Mouse (Mus musculus) CH12.LX (cell line): ENCODE measurements around the gene Krt42. TPM values are rescaled to one million over a fixed set of nuclear protein-coding genes. Genes with fewer than 3 reads are reported as not detected.

Experiments
- DNase-seq: peaks from one replicate; pipeline ENCODE4 v3.0.0-alpha.2; 2013; ENCODE audit errors: extremely low read depth
- H3K27ac ChIP-seq: 2 replicates; pipeline ENCODE4 v1.5.1; 2012; ENCODE audit warnings: low read depth, mild to moderate bottlenecking, control low read depth, moderate library complexity; ENCODE audit not compliant: insufficient read depth
- H3K27me3 ChIP-seq: replicated peaks from 2 replicates; pipeline ENCODE3; 2012; ENCODE audit warnings: inconsistent platforms
- H3K36me3 ChIP-seq, 2 experiments: replicated peaks in 1 of 2; 2 replicates each; pipeline versions ENCODE3 to v1.6.1; 2012; ENCODE audit warnings: inconsistent platforms in 1 of 2, low read length in 1 of 2, mild to moderate bottlenecking in 1 of 2, mixed read lengths in 1 of 2, moderate library complexity in 1 of 2; ENCODE audit not compliant: control insufficient read depth in 1 of 2, insufficient read depth in 1 of 2
- H3K4me1 ChIP-seq, 2 experiments: 2 replicates each; pipeline ENCODE4 v1.6.1; 2012; ENCODE audit warnings: inconsistent platforms in 1 of 2, moderate library complexity in 1 of 2; ENCODE audit not compliant: insufficient read depth in 2 of 2, control insufficient read depth in 1 of 2
- H3K4me2 ChIP-seq: 2 replicates; pipeline ENCODE4 v1.6.1; 2012; ENCODE audit warnings: low read depth, mild to moderate bottlenecking, control low read depth; ENCODE audit not compliant: poor library complexity, insufficient read depth, severe bottlenecking
- H3K4me3 ChIP-seq, 3 experiments: fragments of 150-350 bp in 1 of 3; sonication (generic) in 1 of 3; replicated peaks in 1 of 3; 2 replicates each; pipeline versions ENCODE3 to v1.5.1; 2011 to 2012; ENCODE audit warnings: low read depth in 2 of 3, low read length in 2 of 3, mild to moderate bottlenecking in 2 of 3, moderate library complexity in 2 of 3, control low read depth in 1 of 3, improper control_type of control experiment in 1 of 3, inconsistent platforms in 1 of 3, mixed read lengths in 1 of 3; ENCODE audit not compliant: poor library complexity in 1 of 3
- H3K79me2 ChIP-seq: replicated peaks from 2 replicates; pipeline ENCODE4 v1.6.1; 2012; ENCODE audit warnings: mild to moderate bottlenecking, moderate library complexity; ENCODE audit not compliant: control insufficient read depth, poor library complexity, insufficient read depth, severe bottlenecking; ENCODE audit errors: extremely low read depth
- H3K9ac ChIP-seq: 2 replicates; pipeline ENCODE4 v1.6.1; 2012; ENCODE audit warnings: low read depth, mild to moderate bottlenecking, control low read depth, moderate library complexity; ENCODE audit not compliant: insufficient read depth
- H3K9me3 ChIP-seq: replicated peaks from 2 replicates; pipeline ENCODE3; 2012; ENCODE audit warnings: low read length, inconsistent platforms, mixed read lengths
- BHLHE40 ChIP-seq: IDR thresholded peaks from 2 replicates; pipeline ENCODE4 v1.6.1; 2011; ENCODE audit warnings: mild to moderate bottlenecking, low read depth, low read length, improper control_type of control experiment
- CHD1 ChIP-seq: IDR thresholded peaks from 2 replicates; pipeline ENCODE4 v1.6.1; 2012; ENCODE audit warnings: low read depth, low read length, improper control_type of control experiment, inconsistent platforms
- CTCF ChIP-seq, 2 experiments: IDR thresholded peaks in 1 of 2; conservative IDR thresholded peaks in 1 of 2; 2 replicates each; pipeline ENCODE4 v1.5.1; 2011 to 2012; ENCODE audit warnings: low read depth in 2 of 2, low read length in 2 of 2, improper control_type of control experiment in 1 of 2, inconsistent platforms in 1 of 2, mild to moderate bottlenecking in 1 of 2, moderate library complexity in 1 of 2
- E2F4 ChIP-seq: IDR thresholded peaks from 2 replicates; pipeline ENCODE4 v1.6.1; 2011; ENCODE audit warnings: low read depth, low read length, improper control_type of control experiment; ENCODE audit not compliant: insufficient replicate concordance
- JUN ChIP-seq: IDR thresholded peaks from 2 replicates; pipeline ENCODE4 v1.6.1; 2011; ENCODE audit warnings: low read depth, mild to moderate bottlenecking, low read length, improper control_type of control experiment, moderate library complexity; ENCODE audit not compliant: insufficient read depth
- JUND ChIP-seq: conservative IDR thresholded peaks from 2 replicates; pipeline ENCODE4 v1.6.1; 2011; ENCODE audit warnings: low read depth, low read length, improper control_type of control experiment
- MEF2A ChIP-seq: IDR thresholded peaks from 2 replicates; pipeline ENCODE4 v1.6.1; 2014; ENCODE audit warnings: low read depth, mild to moderate bottlenecking, inconsistent platforms, low read length, improper control_type of control experiment, borderline replicate concordance
- MXI1 ChIP-seq: IDR thresholded peaks from 2 replicates; pipeline ENCODE4 v1.6.1; 2011; ENCODE audit warnings: mild to moderate bottlenecking, low read depth, low read length, improper control_type of control experiment
- MYC ChIP-seq: IDR thresholded peaks from 2 replicates; pipeline ENCODE4 v1.6.1; 2011; ENCODE audit warnings: low read depth, mild to moderate bottlenecking, improper control_type of control experiment, low read length
- NELFE ChIP-seq: IDR thresholded peaks from 2 replicates; pipeline ENCODE4 v1.6.1; 2011; ENCODE audit warnings: low read depth, low read length, improper control_type of control experiment
- NRF1 ChIP-seq: IDR thresholded peaks from 2 replicates; pipeline ENCODE4 v1.6.1; 2014; ENCODE audit warnings: low read depth, mild to moderate bottlenecking, inconsistent platforms, low read length, improper control_type of control experiment, moderate library complexity
- RAD21 ChIP-seq: IDR thresholded peaks from 2 replicates; pipeline ENCODE4 v1.6.1; 2011; ENCODE audit warnings: low read depth, mild to moderate bottlenecking, low read length, improper control_type of control experiment, moderate library complexity
- SMC3 ChIP-seq: IDR thresholded peaks from 2 replicates; pipeline ENCODE4 v1.6.1; 2011; ENCODE audit warnings: low read depth, low read length, improper control_type of control experiment
- TCF12 ChIP-seq: IDR thresholded peaks from 2 replicates; pipeline ENCODE4 v1.6.1; 2014; ENCODE audit warnings: low read depth, mild to moderate bottlenecking, inconsistent platforms, low read length, improper control_type of control experiment
- USF1 ChIP-seq: IDR thresholded peaks from 2 replicates; pipeline ENCODE4 v1.6.1; 2014; ENCODE audit warnings: low read depth, mild to moderate bottlenecking, inconsistent platforms, low read length, improper control_type of control experiment
- ZC3H11A ChIP-seq: IDR thresholded peaks from 2 replicates; pipeline ENCODE4 v1.6.1; 2012; ENCODE audit warnings: low read depth, mild to moderate bottlenecking, inconsistent platforms, low read length, improper control_type of control experiment
- ZKSCAN1 ChIP-seq: IDR thresholded peaks from 2 replicates; pipeline ENCODE4 v1.6.1; 2012; ENCODE audit warnings: low read depth, inconsistent platforms, low read length, improper control_type of control experiment, borderline replicate concordance
- ZNF384 ChIP-seq: IDR thresholded peaks from 2 replicates; pipeline ENCODE4 v1.6.1; 2012; ENCODE audit warnings: low read depth, low read length, improper control_type of control experiment, inconsistent platforms
- dilution Hi-C: fragments of 300-500 bp; cut with MboI; formaldehyde crosslinking; loops from 2 replicates; pipeline ENCODE4 v1.14.3; 2020; ENCODE audit warnings: low sequenced_read_pairs; ENCODE audit not compliant: extremely low pct_unique_long_range_greater_than_20kb, extremely low pct_ligation_motif_present
- in situ Hi-C: fragments of 300-500 bp; cut with MboI; formaldehyde crosslinking; loops from 3 replicates; pipeline ENCODE4 v1.14.3; 2019; ENCODE audit warnings: low sequenced_read_pairs, low pct_ligation_motif_present, low pct_unique_long_range_greater_than_20kb, mixed read lengths
- polyA plus RNA-seq: library from polyadenylated mRNA; unstranded; fragments of >175 nt; gene quantifications from 2 replicates; pipeline ENCODE4 v1.2.1, GENCODE M21; 2012; ENCODE audit warnings: low read depth; ENCODE audit not compliant: insufficient read length
- total RNA-seq, 2 experiments: library from RNA; depleted of rRNA; stranded (reverse); fragments of 300-350 nt in 1 of 2; fragments of >200 nt in 1 of 2; gene quantifications; 2 replicates each; pipeline ENCODE4 v1.2.3; 2012 to 2014

The Krt42 gene
- total and polyA plus RNA-seq, 3 experiments, result not detected

GRCm38 (mm10) chr11:100298274-100299036 lies 28.8 kb upstream of the Krt42 start:
- H3K4me1 ChIP-seq, result 0 out of 4 replicates have a peak, but pooled peaks cover 0 to 2% of the 10 kb centered on the region in 2 experiments
- no peak overlapping the region for H3K4me2 ChIP-seq
- DNase-seq, result peak; percentile 79
- no peaks in the 10 kb centered on the region for H3K36me3 ChIP-seq
- H3K79me2 ChIP-seq, result no peaks in the 10 kb centered on the region
- dilution Hi-C loops, result no loop called here
- no peak overlapping the region for H3K9ac ChIP-seq
- TF ChIP-seq CTCF (conservative IDR thresholded peaks at IDR 0.05 in 1 of 2, IDR thresholded peaks at IDR 0.05 in 1 of 2; ENCODE audit: low read depth in 2 of 2, low read length in 2 of 2) (peak; percentile 76 to 96), MEF2A (no peak), CHD1 (no peak), ZKSCAN1 (no peak), MXI1 (no peak), JUN (no peak), USF1 (no peak), BHLHE40 (0 out of 2 replicates have a peak, but pooled peaks have one; percentile 32), NELFE (peak; percentile 49; the same call in 1 of the 2 replicates), RAD21 (peak; percentile 89), SMC3 (peak; percentile 67), E2F4 (no peak), NRF1 (peak; percentile 31; the same call in 1 of the 2 replicates), TCF12 (0 out of 2 replicates have a peak, but pooled peaks have one; percentile 28), ZC3H11A (0 out of 2 replicates have a peak, but pooled peaks have one; percentile 16), JUND (no peak), ZNF384 (no peak), MYC (no peak)
- H3K27me3 ChIP-seq, result peaks cover 71% of the 10 kb centered on the region
- H3K4me3 ChIP-seq, result no peak overlapping the region
- peaks cover 3% of the 10 kb centered on the region for H3K9me3 ChIP-seq
- in situ Hi-C loops, result loop anchor here (10.0 to 25.0 kb wide), 3 partner anchors 561 to 911 kb away; partner anchors contain the start of genes Gm14180 and Krt10
- no peak overlapping the region for H3K27ac ChIP-seq

GRCm38 (mm10) chr11:100297801-100298200 lies 28.1 kb upstream of the Krt42 start:
- Histone ChIP-seq H3K9me3 (no peaks in the 10 kb centered on the region), H3K79me2 (no peaks in the 10 kb centered on the region), H3K27me3 (peaks cover 71% of the 10 kb centered on the region), H3K4me1 (peaks cover under 1 to 5% of the 10 kb centered on the region in 2 experiments; a peak in 2 of 4 replicates), H3K36me3 (no peaks in the 10 kb centered on the region), H3K4me2 (no peak overlapping the region), H3K4me3 (no peak overlapping the region), H3K9ac (no peak overlapping the region), H3K27ac (no peak overlapping the region)
- TF ChIP-seq JUN (no peak), CTCF (conservative IDR thresholded peaks at IDR 0.05 in 1 of 2, IDR thresholded peaks at IDR 0.05 in 1 of 2; ENCODE audit: low read depth in 2 of 2, low read length in 2 of 2) (peak; percentile 67 to 72), ZNF384 (no peak)
- DNase-seq, result no peak
- dilution Hi-C loops (no loop called here), in situ Hi-C loops (loop anchor here (10.0 to 25.0 kb wide), 3 partner anchors 560 to 910 kb away; partner anchors contain the start of genes Gm14180 and Krt10)
